Mouse (Mus musculus): ENCODE measurements around the gene Olfr30. TPM values are rescaled to one million over a fixed set of nuclear protein-coding genes. Genes with fewer than 3 reads are reported as not detected.

Gene Olfr30
- polyA plus RNA-seq, 1 experiment from 2014 or later: not detected

Other genes with a start within 250 kb of the Olfr30 start
- 0.09 TPM in 1 of 2 replicates, not detected in the other for gene 4930438A08Rik, start 187.5 kb downstream of the Olfr30 start, polyA plus RNA-seq (2015; fragmentation: Nextera tagmentation; extraction: Ambion mirVana)
- 26.7 and 26.8 TPM in 2 replicates for gene Zfp692, start 155.2 kb downstream of the Olfr30 start, polyA plus RNA-seq (2015; fragmentation: Nextera tagmentation; extraction: Ambion mirVana)
- gene Zfp672, start 131.9 kb downstream of the Olfr30 start, polyA plus RNA-seq (2015; fragmentation: Nextera tagmentation; extraction: Ambion mirVana): 32.6 and 38.8 TPM in 2 replicates
- 35.7 and 36.9 TPM in 2 replicates for gene Sh3bp5l, start 131.5 kb downstream of the Olfr30 start, polyA plus RNA-seq (2015; fragmentation: Nextera tagmentation; extraction: Ambion mirVana)
- gene Lypd8, start 83.2 kb downstream of the Olfr30 start, polyA plus RNA-seq (2015; fragmentation: Nextera tagmentation; extraction: Ambion mirVana): 0.23 TPM in 1 of 2 replicates, not detected in the other
- not detected in 2 replicates for gene 1810065E05Rik, start 41.2 kb downstream of the Olfr30 start, polyA plus RNA-seq (2015; fragmentation: Nextera tagmentation; extraction: Ambion mirVana)
- gene Gm12253, start 29.7 kb downstream of the Olfr30 start, polyA plus RNA-seq (2015; fragmentation: Nextera tagmentation; extraction: Ambion mirVana): not detected in 2 replicates
- not detected in 2 replicates for gene Lypd9, start 9.3 kb downstream of the Olfr30 start, polyA plus RNA-seq (2015; fragmentation: Nextera tagmentation; extraction: Ambion mirVana)
- gene Olfr332, start 30.3 kb upstream of the Olfr30 start, polyA plus RNA-seq (2015; fragmentation: Nextera tagmentation; extraction: Ambion mirVana): not detected in 2 replicates
- gene Olfr331, start 40.3 kb upstream of the Olfr30 start, polyA plus RNA-seq (2015; fragmentation: Nextera tagmentation; extraction: Ambion mirVana): not detected in 2 replicates
- gene Olfr330, start 72.6 kb upstream of the Olfr30 start, polyA plus RNA-seq (2015; fragmentation: Nextera tagmentation; extraction: Ambion mirVana): not detected in 2 replicates
- gene Olfr329-ps, start 84.2 kb upstream of the Olfr30 start, polyA plus RNA-seq (2015; fragmentation: Nextera tagmentation; extraction: Ambion mirVana): not detected in 2 replicates
- 0.08 TPM in 1 of 2 replicates, not detected in the other for gene Olfr328, start 93.4 kb upstream of the Olfr30 start, polyA plus RNA-seq (2015; fragmentation: Nextera tagmentation; extraction: Ambion mirVana)
- not detected in 2 replicates for gene Olfr224, start 108.3 kb upstream of the Olfr30 start, polyA plus RNA-seq (2015; fragmentation: Nextera tagmentation; extraction: Ambion mirVana)
- gene Olfr325, start 115.5 kb upstream of the Olfr30 start, polyA plus RNA-seq (2015; fragmentation: Nextera tagmentation; extraction: Ambion mirVana): not detected in 2 replicates
- gene Olfr324, start 132.8 kb upstream of the Olfr30 start, polyA plus RNA-seq (2015; fragmentation: Nextera tagmentation; extraction: Ambion mirVana): not detected in 2 replicates
- gene 2210407C18Rik, start 153.8 kb upstream of the Olfr30 start, polyA plus RNA-seq (2015; fragmentation: Nextera tagmentation; extraction: Ambion mirVana): not detected in 2 replicates
- gene Olfr323, start 168.2 kb upstream of the Olfr30 start, polyA plus RNA-seq (2015; fragmentation: Nextera tagmentation; extraction: Ambion mirVana): not detected in 2 replicates
- 0.09 and 0.11 TPM in 2 replicates for gene Trim58, start 178.2 kb upstream of the Olfr30 start, polyA plus RNA-seq (2015; fragmentation: Nextera tagmentation; extraction: Ambion mirVana)
- gene Olfr322, start 196.5 kb upstream of the Olfr30 start, polyA plus RNA-seq (2015; fragmentation: Nextera tagmentation; extraction: Ambion mirVana): not detected in 2 replicates
- not detected in 2 replicates for gene Olfr320, start 218.8 kb upstream of the Olfr30 start, polyA plus RNA-seq (2015; fragmentation: Nextera tagmentation; extraction: Ambion mirVana)
- not detected in 2 replicates for gene Olfr319, start 236.9 kb upstream of the Olfr30 start, polyA plus RNA-seq (2015; fragmentation: Nextera tagmentation; extraction: Ambion mirVana)